Mouse (Mus musculus) CH12.LX (cell line): Measurements from ENCODE around the gene Fam243. TPM values are rescaled to one million over a fixed set of nuclear protein-coding genes. Genes with fewer than 3 reads are reported as not detected.

ENCODE experiments used
- DNase-seq: peaks from one replicate; pipeline ENCODE4 v3.0.0-alpha.2; 2013; ENCODE audit errors: extremely low read depth
- H3K27ac ChIP-seq: 2 replicates; pipeline ENCODE4 v1.5.1; 2012; ENCODE audit warnings: low read depth, mild to moderate bottlenecking, control low read depth, moderate library complexity; ENCODE audit not compliant: insufficient read depth
- H3K27me3 ChIP-seq: replicated peaks from 2 replicates; pipeline ENCODE3; 2012; ENCODE audit warnings: inconsistent platforms
- H3K36me3 ChIP-seq, 2 experiments: replicated peaks in 1 of 2; 2 replicates each; pipeline versions ENCODE3 to v1.6.1; 2012; ENCODE audit warnings: inconsistent platforms in 1 of 2, low read length in 1 of 2, mild to moderate bottlenecking in 1 of 2, mixed read lengths in 1 of 2, moderate library complexity in 1 of 2; ENCODE audit not compliant: control insufficient read depth in 1 of 2, insufficient read depth in 1 of 2
- H3K4me1 ChIP-seq, 2 experiments: 2 replicates each; pipeline ENCODE4 v1.6.1; 2012; ENCODE audit warnings: inconsistent platforms in 1 of 2, moderate library complexity in 1 of 2; ENCODE audit not compliant: insufficient read depth in 2 of 2, control insufficient read depth in 1 of 2
- H3K4me2 ChIP-seq: 2 replicates; pipeline ENCODE4 v1.6.1; 2012; ENCODE audit warnings: low read depth, mild to moderate bottlenecking, control low read depth; ENCODE audit not compliant: poor library complexity, insufficient read depth, severe bottlenecking
- H3K4me3 ChIP-seq, 3 experiments: fragments of 150-350 bp in 1 of 3; sonication (generic) in 1 of 3; replicated peaks in 1 of 3; 2 replicates each; pipeline versions ENCODE3 to v1.5.1; 2011 to 2012; ENCODE audit warnings: low read depth in 2 of 3, low read length in 2 of 3, mild to moderate bottlenecking in 2 of 3, moderate library complexity in 2 of 3, control low read depth in 1 of 3, improper control_type of control experiment in 1 of 3, inconsistent platforms in 1 of 3, mixed read lengths in 1 of 3; ENCODE audit not compliant: poor library complexity in 1 of 3
- H3K79me2 ChIP-seq: replicated peaks from 2 replicates; pipeline ENCODE4 v1.6.1; 2012; ENCODE audit warnings: mild to moderate bottlenecking, moderate library complexity; ENCODE audit not compliant: control insufficient read depth, poor library complexity, insufficient read depth, severe bottlenecking; ENCODE audit errors: extremely low read depth
- H3K9ac ChIP-seq: 2 replicates; pipeline ENCODE4 v1.6.1; 2012; ENCODE audit warnings: low read depth, mild to moderate bottlenecking, control low read depth, moderate library complexity; ENCODE audit not compliant: insufficient read depth
- H3K9me3 ChIP-seq: replicated peaks from 2 replicates; pipeline ENCODE3; 2012; ENCODE audit warnings: low read length, inconsistent platforms, mixed read lengths
- CHD1 ChIP-seq: IDR thresholded peaks from 2 replicates; pipeline ENCODE4 v1.6.1; 2012; ENCODE audit warnings: low read depth, low read length, improper control_type of control experiment, inconsistent platforms
- CHD2 ChIP-seq: IDR thresholded peaks from 2 replicates; pipeline ENCODE4 v1.6.1; 2011; ENCODE audit warnings: low read length, improper control_type of control experiment
- E2F4 ChIP-seq: IDR thresholded peaks from 2 replicates; pipeline ENCODE4 v1.6.1; 2011; ENCODE audit warnings: low read depth, low read length, improper control_type of control experiment; ENCODE audit not compliant: insufficient replicate concordance
- ELF1 ChIP-seq: IDR thresholded peaks from 2 replicates; pipeline ENCODE4 v1.6.1; 2014; ENCODE audit warnings: low read depth, mild to moderate bottlenecking, inconsistent platforms, low read length, improper control_type of control experiment
- ETS1 ChIP-seq: conservative IDR thresholded peaks from 2 replicates; pipeline ENCODE4 v1.6.1; 2012; ENCODE audit warnings: low read depth, mild to moderate bottlenecking, inconsistent platforms, low read length, improper control_type of control experiment, moderate library complexity
- GABPA ChIP-seq: IDR thresholded peaks from 2 replicates; pipeline ENCODE4 v1.6.1; 2012; ENCODE audit warnings: low read depth, low read length, improper control_type of control experiment, inconsistent platforms; ENCODE audit not compliant: insufficient replicate concordance
- HCFC1 ChIP-seq: IDR thresholded peaks from 2 replicates; pipeline ENCODE4 v1.6.1; 2012; ENCODE audit warnings: low read depth, mild to moderate bottlenecking, inconsistent platforms, low read length, improper control_type of control experiment
- IRF4 ChIP-seq: IDR thresholded peaks from 2 replicates; pipeline ENCODE4 v1.6.1; 2014; ENCODE audit warnings: low read depth, mild to moderate bottlenecking, inconsistent platforms, low read length, improper control_type of control experiment
- JUND ChIP-seq: conservative IDR thresholded peaks from 2 replicates; pipeline ENCODE4 v1.6.1; 2011; ENCODE audit warnings: low read depth, low read length, improper control_type of control experiment
- MAFK ChIP-seq: IDR thresholded peaks from 2 replicates; pipeline ENCODE4 v1.6.1; 2011; ENCODE audit warnings: low read length, improper control_type of control experiment; ENCODE audit not compliant: insufficient replicate concordance
- MAX ChIP-seq: IDR thresholded peaks from 2 replicates; pipeline ENCODE4 v1.6.1; 2011; ENCODE audit warnings: low read length, improper control_type of control experiment
- MYC ChIP-seq: IDR thresholded peaks from 2 replicates; pipeline ENCODE4 v1.6.1; 2011; ENCODE audit warnings: low read depth, mild to moderate bottlenecking, improper control_type of control experiment, low read length
- PAX5 ChIP-seq: IDR thresholded peaks from 2 replicates; pipeline ENCODE4 v1.6.1; 2012; ENCODE audit warnings: low read length, inconsistent platforms, mixed read lengths
- POLR2A ChIP-seq: IDR thresholded peaks from 2 replicates; pipeline ENCODE4 v1.6.1; 2011; ENCODE audit warnings: low read depth, mild to moderate bottlenecking, improper control_type of control experiment, low read length
- POLR2AphosphoS2 ChIP-seq: IDR thresholded peaks from 2 replicates; pipeline ENCODE4 v1.6.1; 2011; ENCODE audit warnings: low read depth, low read length, improper control_type of control experiment
- RAD21 ChIP-seq: IDR thresholded peaks from 2 replicates; pipeline ENCODE4 v1.6.1; 2011; ENCODE audit warnings: low read depth, mild to moderate bottlenecking, low read length, improper control_type of control experiment, moderate library complexity
- RCOR1 ChIP-seq: conservative IDR thresholded peaks from 2 replicates; pipeline ENCODE4 v1.6.1; 2012; ENCODE audit warnings: low read depth, mild to moderate bottlenecking, inconsistent platforms, low read length, improper control_type of control experiment
- SIN3A ChIP-seq: IDR thresholded peaks from 2 replicates; pipeline ENCODE4 v1.6.1; 2012; ENCODE audit warnings: low read length, improper control_type of control experiment, inconsistent platforms
- SMC3 ChIP-seq: IDR thresholded peaks from 2 replicates; pipeline ENCODE4 v1.6.1; 2011; ENCODE audit warnings: low read depth, low read length, improper control_type of control experiment
- USF1 ChIP-seq: IDR thresholded peaks from 2 replicates; pipeline ENCODE4 v1.6.1; 2014; ENCODE audit warnings: low read depth, mild to moderate bottlenecking, inconsistent platforms, low read length, improper control_type of control experiment
- USF2 ChIP-seq: conservative IDR thresholded peaks from 2 replicates; pipeline ENCODE4 v1.6.1; 2011; ENCODE audit warnings: low read depth, low read length, improper control_type of control experiment
- ZC3H11A ChIP-seq: IDR thresholded peaks from 2 replicates; pipeline ENCODE4 v1.6.1; 2012; ENCODE audit warnings: low read depth, mild to moderate bottlenecking, inconsistent platforms, low read length, improper control_type of control experiment
- ZMIZ1 ChIP-seq: IDR thresholded peaks from 2 replicates; pipeline ENCODE4 v1.6.1; 2012; ENCODE audit warnings: low read depth, mild to moderate bottlenecking, inconsistent platforms, low read length, improper control_type of control experiment
- dilution Hi-C: fragments of 300-500 bp; cut with MboI; formaldehyde crosslinking; loops from 2 replicates; pipeline ENCODE4 v1.14.3; 2020; ENCODE audit warnings: low sequenced_read_pairs; ENCODE audit not compliant: extremely low pct_unique_long_range_greater_than_20kb, extremely low pct_ligation_motif_present
- in situ Hi-C: fragments of 300-500 bp; cut with MboI; formaldehyde crosslinking; loops from 3 replicates; pipeline ENCODE4 v1.14.3; 2019; ENCODE audit warnings: low sequenced_read_pairs, low pct_ligation_motif_present, low pct_unique_long_range_greater_than_20kb, mixed read lengths
- polyA plus RNA-seq: library from polyadenylated mRNA; unstranded; fragments of >175 nt; gene quantifications from 2 replicates; pipeline ENCODE4 v1.2.1, GENCODE M21; 2012; ENCODE audit warnings: low read depth; ENCODE audit not compliant: insufficient read length
- total RNA-seq, 2 experiments: library from RNA; depleted of rRNA; stranded (reverse); fragments of 300-350 nt in 1 of 2; fragments of >200 nt in 1 of 2; gene quantifications; 2 replicates each; pipeline ENCODE4 v1.2.3; 2012 to 2014

Gene Fam243
- total and polyA plus RNA-seq, 3 experiments: not detected

GRCm38 (mm10) chr16:92285068-92285467 lies 36.2 kb downstream of the Fam243 start:
- Histone ChIP-seq H3K79me2 (no peaks in the 10 kb centered on the region), H3K27me3 (peaks cover 35% of the 10 kb centered on the region), H3K27ac (no peak overlapping the region), H3K4me3 (no peak overlapping the region), H3K4me1 (peaks cover 0 to 2% of the 10 kb centered on the region in 2 experiments; a peak in 1 of 4 replicates)
- no peak for DNase-seq
- dilution Hi-C loops (no loop called here), in situ Hi-C loops (loop anchor here (25.0 kb wide), 2 partner anchors 573 to 923 kb away; partner anchors contain the start of gene Ifnar2)
- TF ChIP-seq HCFC1: no peak
- TF ChIP-seq POLR2AphosphoS2: no peak
- TF ChIP-seq, all 38 proteins: peak for 0
- H3K36me3 ChIP-seq: no peaks in the 10 kb centered on the region
- H3K9ac ChIP-seq: no peak overlapping the region
- no peak overlapping the region for H3K4me2 ChIP-seq
- H3K9me3 ChIP-seq: no peaks in the 10 kb centered on the region

DNA sequence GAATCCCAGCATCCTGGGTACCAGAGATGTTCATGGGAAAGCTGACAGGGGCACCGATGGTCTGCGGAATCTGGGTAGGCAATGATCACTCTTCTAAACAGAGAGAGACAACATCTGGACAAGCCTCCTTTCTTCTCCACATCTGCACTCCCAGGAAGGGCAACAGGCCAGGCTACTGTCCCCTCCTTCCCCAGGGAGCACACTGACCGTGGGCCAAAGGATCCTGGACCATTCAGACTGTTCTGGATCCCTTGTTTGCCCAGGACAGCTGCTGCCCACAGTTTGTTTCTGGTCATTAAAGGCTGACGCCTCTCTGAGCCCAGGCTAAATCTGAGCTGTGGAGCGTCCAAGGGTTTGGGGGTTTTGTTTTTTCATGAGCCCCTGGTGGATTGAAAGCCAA lies 38.6 kb downstream of the Fam243 start:
- dilution Hi-C loops (no loop called here), in situ Hi-C loops (loop anchor here (25.0 kb wide), 2 partner anchors 570 to 920 kb away; partner anchors contain the start of gene Ifnar2)
- no peak overlapping the region for H3K4me3 ChIP-seq
- no peak for TF ChIP-seq SMC3
- TF ChIP-seq USF2: no peak
- TF ChIP-seq CHD1: no peak
- no peak for TF ChIP-seq PAX5
- no peak for TF ChIP-seq ETS1
- H3K4me1 ChIP-seq: peaks cover 0 to 2% of the 10 kb centered on the region in 2 experiments; a peak in 1 of 4 replicates
- no peak for DNase-seq
- no peak overlapping the region for H3K9ac ChIP-seq
- no peak overlapping the region for H3K4me2 ChIP-seq
- no peaks in the 10 kb centered on the region for H3K9me3 ChIP-seq
- no peaks in the 10 kb centered on the region for H3K79me2 ChIP-seq
- H3K27me3 ChIP-seq: peaks cover 46% of the 10 kb centered on the region
- no peak overlapping the region for H3K27ac ChIP-seq
- H3K36me3 ChIP-seq: no peaks in the 10 kb centered on the region

GRCm38 (mm10) chr16:92275526-92275925 lies 45.7 kb downstream of the Fam243 start:
- no peaks in the 10 kb centered on the region for H3K36me3 ChIP-seq
- TF ChIP-seq RCOR1 (no peak), E2F4 (no peak), SMC3 (no peak), SIN3A (no peak), GABPA (no peak), IRF4 (no peak), MAX (no peak), POLR2A (no peak), POLR2AphosphoS2 (no peak), ZMIZ1 (no peak), ZC3H11A (no peak), MYC (no peak), USF2 (no peak), JUND (no peak), CHD2 (no peak), RAD21 (no peak), USF1 (no peak), PAX5 (no peak), MAFK (no peak), ELF1 (no peak)
- no peak overlapping the region for H3K4me2 ChIP-seq
- DNase-seq: no peak
- H3K27ac ChIP-seq: no peak overlapping the region
- dilution Hi-C loops (no loop called here), in situ Hi-C loops (loop anchor here (25.0 kb wide), 2 partner anchors 563 to 913 kb away; partner anchors contain the start of gene Ifnar2)
- H3K79me2 ChIP-seq: no peaks in the 10 kb centered on the region
- H3K4me3 ChIP-seq: no peak overlapping the region
- H3K27me3 ChIP-seq: peaks cover 56% of the 10 kb centered on the region
- H3K9ac ChIP-seq: no peak overlapping the region
- no peaks in the 10 kb centered on the region for H3K4me1 ChIP-seq
- H3K9me3 ChIP-seq: no peaks in the 10 kb centered on the region
